Mouse (Mus musculus) brain, embryonic 14.5 days (tissue): ENCODE data around the gene Calml4.
"Not testable (repeated sequence)": the region's sequence is repeated elsewhere in the genome, so short reads cannot be mapped to it uniquely, and the experiment has no call there.

Experiments used
- CTCF ChIP-seq: fragments of 200-500 bp; IDR thresholded peaks from 2 replicates; pipeline ENCODE4 v1.5.1; 2012; ENCODE audit warnings: inconsistent platforms, mild to moderate bottlenecking, moderate library complexity, borderline replicate concordance; ENCODE audit not compliant: insufficient read depth, insufficient read length; ENCODE audit errors: extremely low read depth
- POLR2A ChIP-seq: fragments of 200-500 bp; IDR thresholded peaks from 2 replicates; pipeline ENCODE4 v1.6.1; 2012; ENCODE audit warnings: mild to moderate bottlenecking, inconsistent platforms, borderline replicate concordance; ENCODE audit not compliant: poor library complexity, insufficient read depth, insufficient read length, severe bottlenecking; ENCODE audit errors: extremely low read depth

- not testable (repeated sequence) for TF ChIP-seq CTCF, POLR2A
Measured at GRCm38 (mm10) chr9:62819910-62820309, 38.0 kb upstream of the Calml4 start.
